Mouse (Mus musculus) brain, embryonic 14.5 days (tissue): ENCODE measurements around the gene Smoc1.

Source experiments
- CTCF ChIP-seq: fragments of 200-500 bp; IDR thresholded peaks from 2 replicates; pipeline ENCODE4 v1.5.1; 2012; ENCODE audit warnings: inconsistent platforms, mild to moderate bottlenecking, moderate library complexity, borderline replicate concordance; ENCODE audit not compliant: insufficient read depth, insufficient read length; ENCODE audit errors: extremely low read depth
- POLR2A ChIP-seq: fragments of 200-500 bp; IDR thresholded peaks from 2 replicates; pipeline ENCODE4 v1.6.1; 2012; ENCODE audit warnings: mild to moderate bottlenecking, inconsistent platforms, borderline replicate concordance; ENCODE audit not compliant: poor library complexity, insufficient read depth, insufficient read length, severe bottlenecking; ENCODE audit errors: extremely low read depth

DNA sequence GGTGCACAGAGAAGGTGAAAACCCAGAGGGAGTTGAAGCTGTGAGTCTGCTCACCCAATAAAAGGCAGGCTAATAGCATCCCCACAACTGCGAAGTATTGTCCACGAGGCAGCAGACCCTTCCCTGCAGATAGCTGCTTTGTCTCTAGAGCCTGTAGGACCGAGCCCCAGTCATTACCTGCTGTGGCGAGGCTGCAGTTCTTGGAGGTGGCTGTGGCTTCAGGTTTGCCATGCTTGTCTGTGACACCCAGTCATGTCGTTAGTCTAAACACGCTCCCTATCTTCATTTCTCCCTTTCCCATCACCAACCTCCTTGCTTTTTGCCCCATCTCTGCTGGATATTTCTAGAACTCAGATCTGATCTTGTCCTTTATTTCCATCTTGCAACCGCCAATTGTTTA lies 66.6 kb downstream of the Smoc1 start:
- TF ChIP-seq POLR2A (no peak), CTCF (no peak)
